Mouse (Mus musculus) kidney, embryonic 16.5 days (tissue): ENCODE data around the gene Mlip. TPM values are rescaled to one million over a fixed set of nuclear protein-coding genes. Genes with fewer than 3 reads are reported as not detected.

Source experiments
- ATAC-seq: fragments of 200-750 bp; cut with Nextera tagmentation; 2 replicates; pipeline ENCODE4 v1.8.0; 2017; ENCODE audit warnings: moderate TSS enrichment; ENCODE audit not compliant: low FRiP score, low TSS enrichment
- H3K27ac ChIP-seq: fragments of 300-500 bp; sonication (generic); 2 replicates; pipeline ENCODE4 v1.5.1; 2014; ENCODE audit warnings: low read length
- H3K27me3 ChIP-seq: fragments of 300-500 bp; sonication (generic); 2 replicates; pipeline ENCODE4 v1.6.1; 2014; ENCODE audit warnings: low read length, control low read depth, mixed read lengths; ENCODE audit not compliant: insufficient read depth
- H3K36me3 ChIP-seq: fragments of 300-500 bp; sonication (generic); 2 replicates; pipeline ENCODE4 v1.6.1; 2014; ENCODE audit warnings: low read length, control low read depth, mixed read lengths; ENCODE audit not compliant: insufficient read depth
- H3K4me1 ChIP-seq: fragments of 300-500 bp; sonication (generic); 2 replicates; pipeline ENCODE4 v1.6.1; 2014; ENCODE audit warnings: low read length, control low read depth, mixed read lengths; ENCODE audit not compliant: insufficient read depth
- H3K4me2 ChIP-seq: fragments of 300-500 bp; sonication (generic); replicated peaks from 2 replicates; pipeline ENCODE4 v1.6.1; 2014; ENCODE audit warnings: low read depth, low read length
- H3K4me3 ChIP-seq: fragments of 300-500 bp; sonication (generic); 2 replicates; pipeline ENCODE4 v1.5.1; 2014; ENCODE audit warnings: mild to moderate bottlenecking, low read length
- H3K9ac ChIP-seq: fragments of 300-500 bp; sonication (generic); replicated peaks from 2 replicates; pipeline ENCODE4 v1.6.1; 2014; ENCODE audit warnings: low read length
- H3K9me3 ChIP-seq: fragments of 300-500 bp; sonication (generic); 2 replicates; pipeline ENCODE4 v1.6.1; 2016; ENCODE audit warnings: low read length, control low read depth
- WGBS: fragments of 180-500 bp; shearing (Covaris S2); extraction: QIAGEN DNeasy Blood & Tissue Kit; methylation state at CpG from one replicate; pipeline ENCODE4 v1.1.7; 2014; 5-methylcytosine and 5-hydroxymethylcytosine counted together
- polyA plus RNA-seq: library from polyadenylated mRNA; unstranded; fragments of >200 nt; fragmentation: Nextera tagmentation; extraction: Ambion mirVana; gene quantifications from 2 replicates; pipeline ENCODE4 v1.2.1, GENCODE M21; 2015

Mlip gene
- polyA plus RNA-seq, 1 experiment from 2014 or later = 0.41 TPM

DNA sequence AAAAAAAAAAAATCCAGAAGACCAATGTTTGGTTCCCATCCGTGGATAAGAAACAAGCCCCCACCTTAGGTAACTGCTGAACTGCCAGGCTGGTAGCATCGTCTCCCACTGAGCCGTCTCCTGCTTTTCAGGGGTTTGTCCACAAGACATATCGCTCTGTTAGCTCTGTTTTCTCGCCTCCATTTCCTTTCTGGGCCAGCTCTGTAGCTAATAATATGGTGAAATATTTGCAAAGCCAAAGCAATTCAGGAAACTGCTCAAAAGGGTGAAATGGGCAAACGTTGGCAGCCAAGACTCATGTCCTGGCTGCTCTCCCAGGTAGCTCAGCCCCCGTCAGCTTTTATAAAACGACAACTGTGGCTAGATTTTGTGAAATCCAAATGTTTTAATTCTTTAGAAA lies 50.4 kb downstream of the Mlip start:
- H3K27ac ChIP-seq = no peak overlapping the region
- H3K4me3 ChIP-seq = no peak overlapping the region
- no peak overlapping the region for H3K9ac ChIP-seq
- H3K36me3 ChIP-seq = no peaks in the 10 kb centered on the region
- no peaks in the 10 kb centered on the region for H3K9me3 ChIP-seq
- no peaks in the 10 kb centered on the region for H3K4me1 ChIP-seq
- WGBS = 83% methylated on average over 8 of the region's 8 CpGs
- H3K4me2 ChIP-seq = no peak overlapping the region
- no peak for ATAC-seq
- H3K27me3 ChIP-seq = no peaks in the 10 kb centered on the region

DNA sequence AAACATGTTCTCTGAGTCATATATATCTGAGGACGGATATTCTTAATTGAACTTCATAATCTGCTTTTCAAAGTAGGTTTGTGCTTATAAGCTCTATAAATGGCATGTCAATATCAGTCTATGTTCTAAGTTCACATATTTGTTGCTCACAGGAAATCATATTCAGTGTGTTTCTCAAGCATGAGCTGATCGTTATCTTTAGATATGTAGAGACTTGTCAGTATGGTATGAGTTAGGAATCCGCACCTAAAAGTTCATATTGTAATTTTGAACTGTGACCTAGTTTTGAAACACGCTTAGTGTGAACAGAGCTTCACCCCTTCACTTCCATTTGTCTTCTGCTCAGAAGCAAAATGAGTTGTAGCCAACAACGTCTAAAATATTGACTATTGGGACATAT lies 64.8 kb downstream of the Mlip start:
- Histone ChIP-seq H3K4me1 (no peaks in the 10 kb centered on the region), H3K4me2 (no peak overlapping the region), H3K9me3 (no peaks in the 10 kb centered on the region), H3K27me3 (no peaks in the 10 kb centered on the region), H3K27ac (no peak overlapping the region), H3K9ac (no peak overlapping the region), H3K4me3 (no peak overlapping the region), H3K36me3 (no peaks in the 10 kb centered on the region)
- 89% methylated on average over 5 of the region's 5 CpGs for WGBS
- ATAC-seq = no peak

DNA sequence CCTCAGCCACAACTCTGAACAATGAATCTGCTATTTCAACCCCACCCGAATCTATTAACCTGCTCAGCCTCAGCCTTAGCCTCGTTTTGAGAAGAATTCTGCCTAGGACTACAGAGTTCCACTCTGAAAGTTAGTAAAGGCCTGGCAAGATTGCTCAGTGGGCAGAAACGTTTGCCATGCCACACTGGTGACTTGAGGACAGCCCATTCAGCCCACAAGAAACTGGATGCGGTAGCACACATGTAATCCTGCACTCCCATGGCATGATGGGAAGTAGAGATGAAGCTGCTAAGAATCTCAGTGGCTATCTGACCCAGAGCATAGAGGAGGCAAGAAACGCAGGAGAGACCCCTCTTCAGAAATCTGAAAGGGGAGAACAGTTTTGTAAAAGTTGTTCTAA lies 73.4 kb downstream of the Mlip start:
- no peak overlapping the region for H3K4me3 ChIP-seq
- ATAC-seq = no peak
- H3K9me3 ChIP-seq = no peaks in the 10 kb centered on the region
- WGBS = 71% methylated on average over 5 of the region's 5 CpGs
- H3K36me3 ChIP-seq = no peaks in the 10 kb centered on the region
- no peak overlapping the region for H3K4me2 ChIP-seq
- no peak overlapping the region for H3K9ac ChIP-seq
- H3K4me1 ChIP-seq = no peaks in the 10 kb centered on the region
- no peaks in the 10 kb centered on the region for H3K27me3 ChIP-seq
- no peak overlapping the region for H3K27ac ChIP-seq

DNA sequence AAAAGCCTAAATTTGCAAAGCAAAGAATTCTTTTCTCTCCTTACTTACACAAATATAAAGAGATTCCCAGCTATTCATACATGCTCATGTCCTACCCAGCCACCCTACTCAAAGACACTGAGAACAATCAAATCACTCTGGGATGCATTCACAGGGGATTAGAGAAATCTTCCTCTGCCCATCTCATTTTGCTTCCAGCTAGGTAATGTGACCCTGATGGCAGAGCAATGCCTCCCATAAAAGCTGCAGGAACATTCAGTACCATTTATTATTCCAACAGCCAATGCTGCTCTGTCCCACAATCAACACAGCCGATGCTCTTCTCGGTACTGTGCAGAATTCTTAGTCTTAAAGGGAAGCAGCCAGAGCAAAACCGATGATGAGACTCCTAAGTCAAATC lies 74.7 kb downstream of the Mlip start:
- no peak overlapping the region for H3K4me2 ChIP-seq
- H3K9ac ChIP-seq = no peak overlapping the region
- no peak overlapping the region for H3K4me3 ChIP-seq
- H3K27ac ChIP-seq = no peak overlapping the region
- no peaks in the 10 kb centered on the region for H3K4me1 ChIP-seq
- H3K9me3 ChIP-seq = no peaks in the 10 kb centered on the region
- H3K36me3 ChIP-seq = no peaks in the 10 kb centered on the region
- WGBS = 66% methylated on average over 3 of the region's 3 CpGs
- no peaks in the 10 kb centered on the region for H3K27me3 ChIP-seq
- ATAC-seq = no peak

DNA sequence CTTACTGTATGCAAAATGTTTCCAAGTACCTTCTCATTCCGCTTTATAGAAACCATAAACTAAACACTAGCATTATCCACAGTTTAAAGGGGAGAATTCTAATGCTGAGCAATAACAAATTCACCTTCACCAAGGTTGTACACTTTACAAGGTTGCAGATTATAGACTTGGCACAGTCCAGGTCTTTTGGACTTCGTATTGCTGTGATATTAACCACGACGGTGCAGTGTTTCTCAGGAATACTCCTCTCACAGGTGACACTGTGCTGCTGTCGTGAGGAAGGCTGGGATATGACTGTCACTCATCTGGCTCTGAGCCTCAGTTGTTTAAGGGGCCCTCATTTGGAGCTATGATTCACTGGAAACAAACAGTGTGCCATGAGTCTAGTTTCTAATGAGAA lies 75.5 kb downstream of the Mlip start:
- ATAC-seq = no peak
- Histone ChIP-seq H3K27ac (no peak overlapping the region), H3K9me3 (no peaks in the 10 kb centered on the region), H3K27me3 (no peaks in the 10 kb centered on the region), H3K36me3 (no peaks in the 10 kb centered on the region), H3K4me3 (no peak overlapping the region), H3K4me1 (no peaks in the 10 kb centered on the region), H3K4me2 (no peak overlapping the region), H3K9ac (no peak overlapping the region)
- 74% methylated on average over 5 of the region's 5 CpGs for WGBS

DNA sequence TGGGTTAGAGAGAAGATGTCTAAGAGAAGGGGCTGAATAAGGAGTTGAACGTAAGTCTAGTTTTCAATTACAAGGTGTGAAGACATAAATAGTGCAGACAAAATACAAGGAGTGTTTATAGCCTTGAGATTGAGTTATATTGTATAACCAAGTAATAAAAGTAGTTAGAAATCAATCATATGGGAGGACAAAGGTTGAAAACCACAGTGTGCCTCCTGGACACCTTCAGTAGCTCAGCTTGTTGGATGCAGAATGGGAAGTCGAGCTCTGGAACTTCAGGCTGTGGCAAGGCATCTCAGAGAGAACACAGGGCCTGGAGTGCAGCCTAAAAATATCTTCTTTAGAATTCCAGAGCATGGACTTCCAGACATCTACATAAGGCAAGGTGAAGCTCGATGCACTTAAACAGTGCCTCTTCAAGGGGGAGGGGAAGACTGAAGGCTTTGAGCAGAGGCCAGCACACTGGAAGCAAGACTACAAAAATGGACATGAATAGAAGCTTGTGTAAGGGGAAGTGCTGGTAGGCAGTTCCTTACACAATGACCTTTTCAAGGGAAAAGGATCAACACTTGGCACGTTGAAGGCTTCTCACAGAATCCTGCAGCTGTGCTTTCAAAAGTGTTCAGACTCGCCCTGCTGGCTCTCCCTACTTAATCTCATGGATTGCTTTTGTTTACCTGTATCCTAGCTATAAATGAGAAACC lies 76.2 kb downstream of the Mlip start:
- H3K27ac ChIP-seq = no peak overlapping the region
- WGBS = 66% methylated on average over 5 of the region's 5 CpGs
- H3K4me1 ChIP-seq = no peaks in the 10 kb centered on the region
- no peak overlapping the region for H3K9ac ChIP-seq
- no peaks in the 10 kb centered on the region for H3K9me3 ChIP-seq
- ATAC-seq = no peak
- no peaks in the 10 kb centered on the region for H3K36me3 ChIP-seq
- H3K4me2 ChIP-seq = no peak overlapping the region
- H3K27me3 ChIP-seq = no peaks in the 10 kb centered on the region
- H3K4me3 ChIP-seq = no peak overlapping the region

DNA sequence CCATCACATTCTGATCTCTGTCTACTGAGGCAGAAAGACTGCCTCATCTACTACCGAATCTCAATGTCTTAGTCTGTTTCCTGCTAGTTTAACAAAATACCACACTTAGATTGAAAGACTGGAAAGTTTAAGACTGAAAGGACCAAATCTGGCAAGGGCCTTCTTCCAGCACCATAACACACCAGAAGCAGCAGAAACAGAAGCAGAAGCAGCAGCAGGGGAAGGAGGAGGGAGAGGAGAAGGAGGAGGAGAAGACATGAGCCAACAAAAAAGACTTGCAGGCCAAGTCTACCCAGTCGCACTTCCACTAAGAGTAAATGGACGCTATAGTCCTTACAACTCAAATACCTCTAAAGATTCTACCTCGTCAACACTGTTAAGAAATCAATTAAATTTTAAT lies 80.0 kb downstream of the Mlip start:
- Histone ChIP-seq H3K27me3 (no peaks in the 10 kb centered on the region), H3K27ac (no peak overlapping the region), H3K9me3 (no peaks in the 10 kb centered on the region), H3K4me1 (no peaks in the 10 kb centered on the region), H3K4me2 (no peak overlapping the region), H3K4me3 (no peak overlapping the region), H3K9ac (no peak overlapping the region), H3K36me3 (no peaks in the 10 kb centered on the region)
- WGBS = 91% methylated on average over 4 of the region's 4 CpGs
- ATAC-seq = no peak

DNA sequence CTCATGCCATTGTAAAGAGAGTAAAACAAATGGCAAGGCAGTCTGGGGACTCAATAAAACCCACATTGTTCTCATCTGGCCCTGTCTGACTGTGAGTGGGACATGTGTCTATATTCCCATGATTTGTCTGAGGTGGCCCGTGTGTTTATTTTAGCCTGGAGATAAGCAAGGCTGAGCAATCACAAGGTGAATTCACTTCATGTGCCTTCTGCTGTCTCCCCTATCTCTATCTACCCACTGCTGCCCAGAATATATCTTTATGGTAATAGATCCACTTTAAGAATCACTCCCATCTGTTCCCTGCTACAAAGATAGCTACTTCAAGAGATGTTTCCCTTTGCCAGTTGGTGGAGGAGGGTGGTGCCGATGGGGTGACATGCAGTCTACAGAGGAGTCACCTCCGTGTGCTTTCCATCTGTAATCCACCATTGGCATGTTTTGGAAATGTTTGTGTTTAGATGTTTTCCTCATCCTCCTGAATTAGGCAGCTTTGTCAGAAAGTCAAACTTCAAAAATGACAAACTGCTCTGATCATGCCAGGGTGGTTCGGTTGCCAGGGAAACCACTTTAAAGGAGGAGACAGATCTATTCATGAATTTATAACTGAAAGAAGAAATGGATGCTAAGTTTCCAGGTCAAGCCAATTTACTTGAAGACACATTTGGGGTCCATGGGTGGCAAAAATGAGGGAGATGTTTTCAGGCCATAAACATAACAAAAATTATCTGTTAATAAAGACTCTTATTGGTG lies 87.3 kb downstream of the Mlip start:
- no peak overlapping the region for H3K9ac ChIP-seq
- no peaks in the 10 kb centered on the region for H3K9me3 ChIP-seq
- H3K27me3 ChIP-seq = no peaks in the 10 kb centered on the region
- no peak overlapping the region for H3K4me2 ChIP-seq
- no peaks in the 10 kb centered on the region for H3K36me3 ChIP-seq
- H3K4me3 ChIP-seq = no peak overlapping the region
- ATAC-seq = no peak
- no peaks in the 10 kb centered on the region for H3K4me1 ChIP-seq
- WGBS = 86% methylated on average over 4 of the region's 4 CpGs
- H3K27ac ChIP-seq = no peak overlapping the region

DNA sequence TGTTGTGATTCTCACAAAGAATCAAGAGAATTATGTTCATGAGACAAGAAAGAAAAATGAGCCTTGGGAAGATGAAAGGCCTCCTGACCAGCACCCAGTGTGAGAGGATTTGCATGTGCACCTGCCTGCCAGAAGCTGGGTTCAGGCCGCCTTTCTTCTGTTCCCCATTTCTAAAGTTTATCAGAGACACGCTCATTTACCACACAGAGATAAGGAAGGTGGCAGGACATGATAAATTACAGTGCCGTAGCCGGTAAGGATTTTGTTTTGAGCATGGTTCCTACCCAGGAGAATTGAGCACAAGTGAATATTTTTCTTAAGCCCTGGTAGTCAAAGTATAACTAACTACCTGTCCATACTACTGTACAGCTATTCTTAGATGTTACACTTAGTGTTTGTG lies 93.7 kb downstream of the Mlip start:
- Histone ChIP-seq H3K4me1 (no peaks in the 10 kb centered on the region), H3K9me3 (no peaks in the 10 kb centered on the region), H3K4me3 (no peak overlapping the region), H3K36me3 (no peaks in the 10 kb centered on the region), H3K27me3 (no peaks in the 10 kb centered on the region), H3K27ac (no peak overlapping the region), H3K9ac (no peak overlapping the region), H3K4me2 (no peak overlapping the region)
- no peak for ATAC-seq
- WGBS = 48% methylated on average over 4 of the region's 4 CpGs

DNA sequence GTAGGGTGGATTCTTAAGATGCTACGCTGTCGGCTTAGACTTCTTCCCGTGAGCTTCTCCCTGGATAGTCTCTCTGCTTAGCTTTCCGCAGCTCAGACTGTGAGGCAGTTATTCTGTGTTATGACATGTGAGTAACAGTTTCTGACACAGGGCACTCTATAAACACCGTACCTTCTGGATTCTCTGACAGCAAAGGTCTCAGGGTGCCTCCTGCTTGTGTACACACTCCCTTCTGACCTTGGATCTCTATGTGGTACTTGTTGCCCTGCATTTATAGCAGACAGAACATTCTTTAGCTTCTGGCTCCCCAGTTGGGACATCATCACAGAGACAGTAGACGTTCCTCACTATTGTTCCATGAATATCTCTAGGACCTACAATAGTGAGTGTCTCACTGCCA lies 94.5 kb downstream of the Mlip start:
- H3K9ac ChIP-seq = no peak overlapping the region
- no peak overlapping the region for H3K27ac ChIP-seq
- H3K4me3 ChIP-seq = no peak overlapping the region
- no peaks in the 10 kb centered on the region for H3K4me1 ChIP-seq
- no peaks in the 10 kb centered on the region for H3K9me3 ChIP-seq
- 67% methylated on average over 6 of the region's 6 CpGs for WGBS
- no peaks in the 10 kb centered on the region for H3K36me3 ChIP-seq
- no peak overlapping the region for H3K4me2 ChIP-seq
- no peaks in the 10 kb centered on the region for H3K27me3 ChIP-seq
- no peak for ATAC-seq
